Mouse (Mus musculus) small intestine, adult 2 months (tissue): ENCODE data around the gene Fn1.

Source experiments
- CTCF ChIP-seq: fragments of 200-500 bp; IDR thresholded peaks from 2 replicates; pipeline ENCODE4 v1.5.1; 2012; ENCODE audit warnings: low read depth, mild to moderate bottlenecking, control low read depth, inconsistent platforms, low read length, moderate library complexity, mixed read lengths; ENCODE audit not compliant: insufficient replicate concordance, insufficient read length; ENCODE audit errors: extremely low read depth
- POLR2A ChIP-seq: fragments of 200-500 bp; IDR thresholded peaks from 2 replicates; pipeline ENCODE4 v1.6.1; 2012; ENCODE audit warnings: low read depth, mild to moderate bottlenecking, control low read depth, inconsistent platforms, low read length, moderate library complexity

DNA sequence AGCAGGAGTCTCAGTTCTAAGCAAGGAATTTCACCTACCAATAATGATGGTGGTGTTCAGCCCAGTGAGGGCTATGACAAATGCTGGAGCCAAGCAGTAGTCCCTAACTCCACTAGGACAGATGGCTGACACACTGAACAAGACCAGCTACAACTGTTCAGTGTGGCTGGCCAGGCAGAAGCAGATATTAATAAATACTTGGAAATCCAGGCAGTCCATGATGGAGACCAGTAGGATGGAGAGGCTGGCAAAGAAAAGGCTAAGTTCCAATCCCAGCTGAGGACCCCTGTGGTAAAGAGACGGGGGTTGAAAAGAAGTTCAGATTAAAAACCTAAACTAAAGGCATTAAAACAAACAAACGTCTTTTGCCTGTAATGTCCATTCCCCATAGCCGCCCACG, 113.4 kb downstream of the Fn1 start:
- TF ChIP-seq CTCF (no peak), POLR2A (no peak)
